Mouse (Mus musculus): ENCODE measurements around the gene 2510039O18Rik.

The 2510039O18Rik gene

GRCm38 (mm10) chr4:147927705-147928104 is 13.0 kb upstream of the 2510039O18Rik start:
- no peak for DNase-seq (ENCODE audit: low read depth, low spot score)
- Histone ChIP-seq H3K27me3 (ENCODE audit: control insufficient read depth, insufficient read depth, low read length, poor library complexity, severe bottlenecking) (no peaks in the 10 kb centered on the region; the same call in 1 of the 2 replicates), H3K36me3 (ENCODE audit: control insufficient read depth, insufficient read depth, low read length, poor library complexity, severe bottlenecking) (no peaks in the 10 kb centered on the region)

DNA sequence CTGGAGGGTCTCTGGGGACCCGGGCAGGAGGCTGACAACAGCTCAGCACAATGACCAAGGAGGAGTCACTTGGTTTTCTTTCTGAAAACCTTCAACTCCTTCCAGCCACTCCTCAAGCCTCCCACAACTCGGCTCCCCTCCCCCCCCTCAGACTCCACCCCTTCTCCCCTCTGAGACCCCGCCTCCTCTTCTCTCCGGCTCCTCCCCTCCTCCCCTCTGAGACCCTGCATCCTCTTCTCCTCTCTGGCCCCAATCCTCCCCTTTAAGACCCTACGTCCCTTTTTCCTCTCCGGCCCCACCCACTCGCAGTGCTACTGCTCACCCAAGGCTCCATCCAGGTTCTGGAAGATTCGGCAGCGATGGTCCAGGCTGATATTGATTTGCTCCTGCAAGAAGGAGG is 12.6 kb upstream of the 2510039O18Rik start:
- no peaks in the 10 kb centered on the region for H3K36me3 ChIP-seq (ENCODE audit: control insufficient read depth, insufficient read depth, low read length, poor library complexity, severe bottlenecking)
- H3K27me3 ChIP-seq (ENCODE audit: control insufficient read depth, insufficient read depth, low read length, poor library complexity, severe bottlenecking), result no peaks in the 10 kb centered on the region; the same call in 1 of the 2 replicates
- DNase-seq (ENCODE audit: low read depth, low spot score), result no peak

GRCm38 (mm10) chr4:147928540-147928939 is 12.2 kb upstream of the 2510039O18Rik start:
- no peak for DNase-seq (ENCODE audit: low read depth, low spot score)
- H3K27me3 ChIP-seq (ENCODE audit: control insufficient read depth, insufficient read depth, low read length, poor library complexity, severe bottlenecking), result no peaks in the 10 kb centered on the region; the same call in 1 of the 2 replicates
- H3K36me3 ChIP-seq (ENCODE audit: control insufficient read depth, insufficient read depth, low read length, poor library complexity, severe bottlenecking), result no peaks in the 10 kb centered on the region

- DNase-seq (ENCODE audit: low read depth, low spot score), result no peak
- no peaks in the 10 kb centered on the region; the same call in 1 of the 2 replicates for H3K27me3 ChIP-seq (ENCODE audit: control insufficient read depth, insufficient read depth, low read length, poor library complexity, severe bottlenecking)
- no peaks in the 10 kb centered on the region for H3K36me3 ChIP-seq (ENCODE audit: control insufficient read depth, insufficient read depth, low read length, poor library complexity, severe bottlenecking)
These were observed 9.7 kb upstream of the 2510039O18Rik start for GRCm38 (mm10) chr4:147930946-147931345.

DNA sequence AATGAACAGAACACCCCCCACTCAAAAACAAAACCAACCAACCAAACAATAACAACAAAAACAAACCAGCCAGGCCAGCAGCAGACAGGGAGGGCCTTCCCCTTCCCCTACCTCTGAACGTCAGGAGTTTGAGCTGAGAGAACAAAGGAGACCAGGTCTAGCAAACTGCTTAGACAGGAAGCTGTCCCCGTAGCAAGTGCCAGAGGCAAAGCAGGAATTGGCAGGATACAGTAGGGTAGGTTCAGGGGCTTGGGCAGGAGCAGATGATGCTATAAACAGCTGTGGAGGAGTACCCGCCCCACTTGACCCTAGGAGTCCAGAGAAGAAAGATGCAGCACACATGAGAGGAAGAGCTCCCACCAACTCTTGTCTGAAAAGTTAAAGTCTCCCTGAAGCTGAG is 6.6 kb upstream of the 2510039O18Rik start:
- no peak for DNase-seq (ENCODE audit: low read depth, low spot score)
- no peaks in the 10 kb centered on the region for H3K36me3 ChIP-seq (ENCODE audit: control insufficient read depth, insufficient read depth, low read length, poor library complexity, severe bottlenecking)

DNA sequence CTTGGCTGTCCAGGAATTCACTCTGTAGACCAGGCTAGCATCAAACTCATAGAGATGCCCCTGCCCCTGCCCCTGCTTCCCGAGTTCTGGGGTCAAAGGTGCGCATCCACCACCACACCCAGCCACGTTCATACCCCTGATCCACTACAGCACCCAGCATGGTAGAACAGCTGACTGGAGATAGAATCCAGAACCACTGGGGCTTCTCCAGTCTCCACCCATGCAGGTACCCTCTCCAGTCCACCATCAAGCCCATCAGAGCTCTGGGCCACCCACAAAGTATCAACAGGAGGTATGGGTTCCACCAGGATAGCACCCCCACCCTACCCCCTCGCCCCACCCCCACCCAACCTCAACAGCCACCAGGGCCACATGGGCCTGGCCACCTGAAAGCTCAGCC is 6.1 kb upstream of the 2510039O18Rik start:
- Histone ChIP-seq H3K36me3 (ENCODE audit: control insufficient read depth, insufficient read depth, low read length, poor library complexity, severe bottlenecking) (no peaks in the 10 kb centered on the region), H3K27me3 (ENCODE audit: control insufficient read depth, insufficient read depth, low read length, poor library complexity, severe bottlenecking) (no peaks in the 10 kb centered on the region; the same call in 1 of the 2 replicates)
- DNase-seq (ENCODE audit: low read depth, low spot score), result no peak

More for the DNA sequence above, 6.6 kb upstream of the 2510039O18Rik start:
- no peaks in the 10 kb centered on the region; the same call in 1 of the 2 replicates for H3K27me3 ChIP-seq (ENCODE audit: control insufficient read depth, insufficient read depth, low read length, poor library complexity, severe bottlenecking)

GRCm38 (mm10) chr4:147935904-147936303 is 4.8 kb upstream of the 2510039O18Rik start:
- H3K36me3 ChIP-seq (ENCODE audit: control insufficient read depth, insufficient read depth, low read length, poor library complexity, severe bottlenecking), result no peaks in the 10 kb centered on the region
- H3K27me3 ChIP-seq (ENCODE audit: control insufficient read depth, insufficient read depth, low read length, poor library complexity, severe bottlenecking), result no peaks in the 10 kb centered on the region; the same call in 1 of the 2 replicates
- no peak for DNase-seq (ENCODE audit: low read depth, low spot score)

DNA sequence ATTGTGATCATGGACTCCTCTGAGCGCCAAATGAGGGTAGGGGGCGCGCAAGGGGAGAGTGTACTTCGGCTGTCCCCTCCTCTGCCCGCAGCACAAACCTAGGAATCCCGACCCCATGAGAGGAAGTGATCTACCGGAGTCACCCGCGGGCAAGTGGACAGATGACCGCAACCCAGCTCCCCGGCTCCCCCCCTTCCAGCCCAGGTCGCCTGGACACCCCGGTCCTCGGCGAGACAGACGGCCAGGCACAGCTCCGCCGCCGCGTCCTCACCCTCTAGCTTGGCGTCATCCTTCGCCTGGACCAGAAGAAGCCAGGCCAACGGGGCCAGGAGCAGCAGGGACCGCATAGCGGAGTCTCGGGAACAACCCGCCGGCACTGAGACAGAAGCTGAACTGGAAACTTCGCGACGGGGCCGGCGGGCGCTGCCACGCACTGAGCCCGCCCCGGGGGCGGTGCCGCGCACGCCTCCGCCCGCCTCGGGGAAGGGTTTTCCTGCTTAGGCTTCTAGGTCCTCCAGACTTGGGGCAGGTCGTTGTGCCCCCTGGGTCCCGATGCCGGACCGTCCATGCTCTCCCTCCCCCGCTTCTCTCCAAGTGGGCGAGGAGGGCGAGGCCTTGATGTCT is 4.3 kb upstream of the 2510039O18Rik start, which contains the start of gene Plod1:
Gene Plod1, minus strand, starts transcription at position 437 of the 624 bp plus-strand sequence.
- no peaks in the 10 kb centered on the region for H3K36me3 ChIP-seq (ENCODE audit: control insufficient read depth, insufficient read depth, low read length, poor library complexity, severe bottlenecking)
- H3K27me3 ChIP-seq (ENCODE audit: control insufficient read depth, insufficient read depth, low read length, poor library complexity, severe bottlenecking), result no peaks in the 10 kb centered on the region; the same call in 1 of the 2 replicates
- peak; percentile 64 for DNase-seq (ENCODE audit: low read depth, low spot score)

DNA sequence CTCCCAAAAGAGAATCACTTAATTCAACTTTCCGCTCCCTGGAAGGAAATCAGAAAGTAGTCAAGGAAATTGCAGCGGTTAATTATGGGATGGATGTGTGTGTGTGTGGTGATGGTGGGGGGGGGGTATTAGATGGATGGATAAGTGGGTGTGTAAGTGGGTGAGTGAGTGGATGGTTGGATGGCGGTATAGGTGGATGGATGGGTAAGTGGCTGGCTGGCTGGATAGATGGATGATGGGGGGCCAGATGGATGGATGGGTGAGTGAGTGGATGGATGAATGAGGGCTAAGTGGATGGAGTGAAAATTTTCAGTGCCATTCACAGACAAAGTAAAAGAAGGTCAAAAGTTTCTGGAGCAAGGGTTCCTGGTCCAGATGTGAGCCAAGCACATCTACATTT is 3.7 kb upstream of the 2510039O18Rik start:
- Histone ChIP-seq H3K36me3 (ENCODE audit: control insufficient read depth, insufficient read depth, low read length, poor library complexity, severe bottlenecking) (no peaks in the 10 kb centered on the region), H3K27me3 (ENCODE audit: control insufficient read depth, insufficient read depth, low read length, poor library complexity, severe bottlenecking) (no peaks in the 10 kb centered on the region; the same call in 1 of the 2 replicates)
- DNase-seq (ENCODE audit: low read depth, low spot score), result no peak

DNA sequence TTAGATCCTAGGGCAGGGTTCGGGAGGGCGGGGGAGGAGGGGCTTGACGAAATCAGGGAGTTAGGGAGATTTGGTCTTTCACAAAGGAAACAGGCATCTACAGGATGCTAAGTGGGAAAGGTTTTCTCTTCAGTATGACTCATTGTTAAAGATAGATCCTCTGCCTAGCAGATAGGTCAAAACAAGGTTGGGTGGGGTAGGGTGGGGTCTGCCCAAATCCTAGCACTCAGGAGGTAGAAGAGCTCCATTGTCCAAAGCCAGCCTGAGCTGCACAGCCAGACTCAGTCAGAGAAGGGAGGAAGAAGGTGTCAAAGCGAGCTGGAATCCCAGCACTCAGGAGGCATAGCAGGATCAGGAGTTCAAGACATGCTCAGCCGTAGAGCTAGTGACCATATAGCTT is 3.2 kb upstream of the 2510039O18Rik start:
- no peaks in the 10 kb centered on the region; the same call in 1 of the 2 replicates for H3K27me3 ChIP-seq (ENCODE audit: control insufficient read depth, insufficient read depth, low read length, poor library complexity, severe bottlenecking)
- no peak for DNase-seq (ENCODE audit: low read depth, low spot score)
- no peaks in the 10 kb centered on the region for H3K36me3 ChIP-seq (ENCODE audit: control insufficient read depth, insufficient read depth, low read length, poor library complexity, severe bottlenecking)

DNA sequence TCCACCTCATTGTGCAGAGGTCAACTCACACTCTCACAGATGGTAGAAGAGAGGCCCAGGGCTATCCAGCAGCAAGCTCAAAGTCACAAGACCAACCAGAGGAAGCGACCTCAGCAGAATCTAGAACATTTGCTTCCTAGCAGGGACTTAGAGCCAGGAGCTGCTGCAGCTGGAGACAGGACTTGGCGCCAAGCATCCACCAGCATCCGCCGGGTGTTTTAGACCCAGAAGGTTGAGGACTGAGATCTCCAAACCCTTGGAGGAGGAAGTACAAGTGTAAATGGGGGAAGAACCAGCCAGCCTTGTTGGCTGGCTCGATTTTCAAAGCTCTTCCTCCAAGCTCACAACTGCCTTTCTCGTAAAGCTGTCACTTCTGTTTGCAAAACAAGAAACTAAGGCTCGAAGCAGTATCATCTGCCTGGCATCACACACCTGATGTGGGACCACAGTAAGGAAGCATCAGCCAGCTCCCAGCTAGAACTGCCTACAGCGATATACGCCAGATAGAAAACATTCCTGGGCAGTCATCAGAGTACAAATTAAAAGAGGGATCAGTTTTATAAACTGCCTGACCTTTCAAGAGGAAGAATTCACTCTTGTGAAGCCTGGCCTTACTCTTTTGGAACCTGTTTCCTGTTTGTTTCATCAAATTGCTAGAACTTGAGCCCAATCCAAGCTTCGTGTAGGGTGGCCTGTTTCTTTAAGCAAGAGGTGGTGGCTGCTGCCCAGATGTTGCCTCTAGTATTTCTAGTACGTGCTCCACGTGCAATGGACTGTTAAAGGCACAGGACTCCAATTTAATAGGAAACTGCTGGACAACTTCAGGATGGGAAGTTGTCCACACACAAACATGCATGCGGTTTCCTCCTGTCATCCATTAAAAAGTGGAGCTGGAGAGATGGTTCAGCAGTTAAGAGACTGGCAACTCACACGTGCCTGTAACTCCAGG is 2.3 kb upstream of the 2510039O18Rik start:
- no peaks in the 10 kb centered on the region; the same call in 1 of the 2 replicates for H3K27me3 ChIP-seq (ENCODE audit: control insufficient read depth, insufficient read depth, low read length, poor library complexity, severe bottlenecking)
- no peaks in the 10 kb centered on the region for H3K36me3 ChIP-seq (ENCODE audit: control insufficient read depth, insufficient read depth, low read length, poor library complexity, severe bottlenecking)
- no peak for DNase-seq (ENCODE audit: low read depth, low spot score)

DNA sequence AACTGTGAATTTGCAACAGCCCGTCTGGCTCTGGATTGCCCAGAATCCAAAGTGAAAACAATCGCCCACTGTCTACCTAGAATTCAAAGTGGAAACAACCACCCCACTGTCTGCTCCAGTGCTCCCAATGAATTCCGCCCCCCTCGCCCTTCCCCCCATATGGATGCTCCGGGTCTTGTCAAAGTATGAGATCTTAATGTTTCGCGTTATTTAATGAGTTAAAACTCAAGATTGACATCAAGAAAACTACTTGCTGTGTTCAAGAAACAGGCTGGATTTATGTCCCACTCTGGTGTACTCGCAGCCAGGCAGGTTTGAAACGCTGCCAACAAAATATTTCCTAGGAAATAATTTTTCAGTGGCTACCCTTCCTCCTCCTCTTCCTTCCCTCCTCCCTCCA is 584 bp upstream of the 2510039O18Rik start:
- DNase-seq (ENCODE audit: low read depth, low spot score), result no peak
- H3K36me3 ChIP-seq (ENCODE audit: control insufficient read depth, insufficient read depth, low read length, poor library complexity, severe bottlenecking), result peaks cover 3% of the 10 kb centered on the region

DNA sequence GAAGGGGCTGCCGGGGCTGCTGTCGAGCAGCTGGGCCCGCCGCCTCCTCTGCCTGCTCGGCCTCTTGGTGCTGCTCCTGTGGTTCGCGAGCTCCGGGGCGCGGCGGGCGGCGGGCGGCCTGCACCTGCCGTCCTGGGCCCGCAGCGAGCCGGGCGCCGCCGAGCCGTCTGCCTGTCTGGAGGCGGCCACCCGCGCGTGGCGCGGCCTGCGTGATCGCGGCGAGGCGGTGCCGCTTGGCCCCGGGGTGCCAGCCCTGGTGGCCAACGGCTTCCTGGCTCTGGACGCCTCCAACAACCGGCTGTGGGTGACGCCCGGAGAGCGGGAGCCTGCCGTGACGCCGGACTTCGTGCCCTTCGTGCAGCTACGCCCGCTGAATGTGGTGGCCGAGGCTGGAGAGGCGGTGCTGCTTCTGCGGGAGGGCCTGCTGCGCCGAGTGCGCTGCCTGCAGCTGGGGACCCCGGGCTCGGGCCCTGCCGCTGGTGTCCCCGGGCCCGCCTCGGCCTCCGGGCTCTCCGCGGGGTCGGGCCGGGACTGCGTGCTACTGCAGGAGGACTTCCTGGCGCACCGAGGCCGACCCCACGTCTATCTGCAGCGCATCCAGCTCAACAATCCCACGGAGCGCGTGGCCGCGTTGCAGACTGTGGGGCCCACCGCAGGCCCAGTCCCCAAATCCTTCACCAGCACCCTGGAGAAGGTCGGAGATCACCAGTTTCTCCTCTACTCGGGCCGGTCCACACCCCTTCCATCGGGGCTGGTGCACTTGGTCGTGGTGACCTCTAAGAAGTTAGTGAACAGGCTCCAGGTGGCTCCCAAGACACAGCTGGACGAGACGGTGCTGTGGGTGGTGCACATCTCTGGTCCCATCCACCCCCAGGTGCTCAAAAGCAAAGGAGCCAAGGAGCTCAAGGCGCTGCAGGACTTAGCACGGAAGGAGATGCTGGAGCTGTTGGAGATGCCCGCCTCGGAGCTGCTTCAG is 638 bp downstream of the 2510039O18Rik start:
- DNase-seq (ENCODE audit: low read depth, low spot score), result peak; percentile 24
- peaks cover 8% of the 10 kb centered on the region for H3K36me3 ChIP-seq (ENCODE audit: control insufficient read depth, insufficient read depth, low read length, poor library complexity, severe bottlenecking)
- H3K27me3 ChIP-seq (ENCODE audit: control insufficient read depth, insufficient read depth, low read length, poor library complexity, severe bottlenecking), result no peaks in the 10 kb centered on the region; the same call in 1 of the 2 replicates

More for the DNA sequence above, 584 bp upstream of the 2510039O18Rik start:
- no peaks in the 10 kb centered on the region; the same call in 1 of the 2 replicates for H3K27me3 ChIP-seq (ENCODE audit: control insufficient read depth, insufficient read depth, low read length, poor library complexity, severe bottlenecking)

- no peaks in the 10 kb centered on the region for H3K27me3 ChIP-seq (ENCODE audit: control insufficient read depth, insufficient read depth, low read length, poor library complexity, severe bottlenecking)
- no peak for DNase-seq (ENCODE audit: low read depth, low spot score)
- peaks cover 15% of the 10 kb centered on the region for H3K36me3 ChIP-seq (ENCODE audit: control insufficient read depth, insufficient read depth, low read length, poor library complexity, severe bottlenecking)
These were observed 2.3 kb downstream of the 2510039O18Rik start for GRCm38 (mm10) chr4:147943005-147943404.
